Mouse (Mus musculus) liver, adult 2 months (tissue): ENCODE data around the gene Adck2.

ENCODE experiments used
- CTCF ChIP-seq: fragments of 200-500 bp; IDR thresholded peaks from 2 replicates; pipeline ENCODE4 v1.5.1; 2011; ENCODE audit warnings: low read depth, low read length, control low read depth
- POLR2A ChIP-seq: fragments of 200-500 bp; IDR thresholded peaks from 2 replicates; pipeline ENCODE4 v1.6.1; 2011; ENCODE audit warnings: low read length, control low read depth; ENCODE audit not compliant: insufficient read depth; ENCODE audit errors: extremely low read depth

- no peak for TF ChIP-seq POLR2A
- TF ChIP-seq CTCF = no peak
Measured at GRCm38 (mm10) chr6:39555648-39555945, 18.1 kb upstream of the Adck2 start.
